19 mouse cellular contexts compared by ENCODE assay signal in genomic region chr6:94761341-94761740, GRCm38 (mm10).
DNase-seq lines count a peak whose midpoint lies in the region; ATAC-seq and TF ChIP-seq lines count a peak whose summit lies in the region.
"Had no signal": no experiment of that assay in that cellular context is flagged by ENCODE, and none has a peak within 500 bp of the region (broad histone marks: within the 10 kb centered on the region; RNA-seq: fewer than 3 reads in every experiment).

No protein-coding gene starts in this region.

- WGBS in limb, embryonic 14.5 days: 36% methylated on average over 6 of the region's 6 CpGs

- 0 out of 2 replicates have a peak overlapping the region, but pooled peaks have one; percentile 1 for H3K4me2 ChIP-seq in limb, embryonic 14.5 days (replicated peaks; ENCODE audit: low read depth, low read length, severe bottlenecking)
- H3K4me2 ChIP-seq: forebrain, embryonic 13.5 days; heart, embryonic 15.5 days; hindbrain, embryonic 13.5 days; liver, embryonic 13.5 days; lung, embryonic 15.5 days; neural tube, embryonic 13.5 days had no signal

- peak; percentile 23 for DNase-seq in embryo, embryonic 10 days (ENCODE audit: low spot score)
- no peak for DNase-seq in embryo, embryonic 9.5 days (ENCODE audit: extremely low spot score)
- no peak for DNase-seq in testis, postnatal 10 days (ENCODE audit: low spot score)
- DNase-seq in limb, embryonic 14.5 days (ENCODE audit: low spot score): peak; percentile 51
- DNase-seq in left cerebral cortex, adult 8-10 months (ENCODE audit: low spot score in 2 of 2): no peak
- DNase-seq in left cerebral cortex, postnatal 4 days: no peak
- DNase-seq in heart, adult 18-20 months: no peak
- DNase-seq: heart, adult 11 months; kidney, adult 18-20 months; kidney, postnatal 25 days; layer of hippocampus, adult 9-11 months had no signal

- H3K4me1 ChIP-seq in testis, adult 2 months (ENCODE audit: control insufficient read depth, insufficient read depth, low read length): no peaks in the 10 kb centered on the region
- peaks cover 26% of the 10 kb centered on the region for H3K4me1 ChIP-seq in limb, embryonic 14.5 days (ENCODE audit: control insufficient read depth, insufficient read depth, low read length)
- H3K4me1 ChIP-seq: heart, embryonic 15.5 days; liver, embryonic 13.5 days had no signal

- no peaks in the 10 kb centered on the region for H3K36me3 ChIP-seq in testis, adult 2 months (ENCODE audit: control insufficient read depth, insufficient read depth, low read length)
- no peaks in the 10 kb centered on the region for H3K36me3 ChIP-seq in limb, embryonic 14.5 days (ENCODE audit: control insufficient read depth, insufficient read depth, low read length)
- H3K36me3 ChIP-seq: G1E; heart, embryonic 15.5 days; hindbrain, embryonic 13.5 days; liver, embryonic 13.5 days; lung, embryonic 15.5 days; neural tube, embryonic 13.5 days had no signal

- TF ChIP-seq CTCF in testis, adult 2 months (IDR thresholded peaks at IDR 0.05; ENCODE audit: control insufficient read depth, insufficient read depth, insufficient replicate concordance, low read depth, low read length): no peak

- intact Hi-C loops in left cerebral cortex, postnatal 4 days (cut with DNase I): no loop called here

- H3K9me3 ChIP-seq in limb, embryonic 14.5 days (ENCODE audit: control insufficient read depth, low read length): no peaks in the 10 kb centered on the region
- H3K9me3 ChIP-seq: forebrain, embryonic 13.5 days; G1E; heart, embryonic 15.5 days; hindbrain, embryonic 13.5 days; liver, embryonic 13.5 days; lung, embryonic 15.5 days; neural tube, embryonic 13.5 days had no signal

- peak overlapping the region; percentile 78; the same call in 1 of the 2 replicates for H3K4me3 ChIP-seq in testis, adult 2 months (ENCODE audit: control insufficient read depth, low read depth, low read length)
- no peak overlapping the region for H3K4me3 ChIP-seq in limb, embryonic 14.5 days (replicated peaks; ENCODE audit: low read length)
- H3K4me3 ChIP-seq: forebrain, embryonic 13.5 days; heart, embryonic 15.5 days; hindbrain, embryonic 13.5 days; liver, embryonic 13.5 days; lung, embryonic 15.5 days; neural tube, embryonic 13.5 days had no signal

- no peak for TF ChIP-seq POLR2A in testis, adult 2 months (IDR thresholded peaks at IDR 0.05; ENCODE audit: control insufficient read depth, low read depth, low read length)
- TF ChIP-seq POLR2A in limb, embryonic 14.5 days (IDR thresholded peaks at IDR 0.05; ENCODE audit: borderline replicate concordance, extremely low read depth, insufficient read depth, insufficient read length): no peak

- H3K27me3 ChIP-seq in testis, adult 2 months (ENCODE audit: control insufficient read depth, insufficient read depth, low read length): no peaks in the 10 kb centered on the region
- H3K27me3 ChIP-seq in limb, embryonic 14.5 days (ENCODE audit: control insufficient read depth, insufficient read depth, low read length): no peaks in the 10 kb centered on the region
- H3K27me3 ChIP-seq: forebrain, embryonic 13.5 days; hindbrain, embryonic 13.5 days; lung, embryonic 15.5 days; neural tube, embryonic 13.5 days had no signal

- no peak overlapping the region for H3K9ac ChIP-seq in limb, embryonic 14.5 days (ENCODE audit: low read depth, low read length, severe bottlenecking)
- H3K9ac ChIP-seq: forebrain, embryonic 13.5 days; heart, embryonic 15.5 days; hindbrain, embryonic 13.5 days; liver, embryonic 13.5 days; lung, embryonic 15.5 days; neural tube, embryonic 13.5 days had no signal

- peak; percentile 73 for ATAC-seq in limb, embryonic 14.5 days (ENCODE audit: low FRiP score, low read depth)
- ATAC-seq: forebrain, embryonic 13.5 days had no signal

- H3K27ac ChIP-seq in testis, adult 2 months (ENCODE audit: control insufficient read depth, insufficient read depth, low read depth, low read length): no peak overlapping the region
- peak overlapping the region; percentile 75 for H3K27ac ChIP-seq in limb, embryonic 14.5 days (replicated peaks; ENCODE audit: low read depth, low read length)
- H3K27ac ChIP-seq: heart, embryonic 15.5 days; hindbrain, embryonic 13.5 days; liver, embryonic 13.5 days; lung, embryonic 15.5 days; neural tube, embryonic 13.5 days had no signal

Comparison
In these comparisons a context has a peak if more than half of its experiments do, and no peak if none do; other contexts are left out.
1. DNase-seq: peak in embryo, embryonic 10 days (single experiment) and limb, embryonic 14.5 days (single experiment); none in embryo, embryonic 9.5 days (single experiment), testis, postnatal 10 days (single experiment), left cerebral cortex, adult 8-10 months (0 of 2), left cerebral cortex, postnatal 4 days (single experiment) and heart, adult 18-20 months (0 of 2).